Mouse (Mus musculus) liver, postnatal 0 days (tissue): ENCODE data around the gene Tnfsf13. TPM values are rescaled to one million over a fixed set of nuclear protein-coding genes. Genes with fewer than 3 reads are reported as not detected.
A peak's percentile ranks its signal among the peaks of the same experiment; 100 is the strongest.

Experiments used
- ATAC-seq: fragments of 200-750 bp; cut with Nextera tagmentation; 2 replicates; pipeline ENCODE4 v1.8.0; 2017; ENCODE audit warnings: mild to moderate bottlenecking, moderate library complexity
- DNase-seq: peaks from one replicate; pipeline ENCODE4 v3.0.0-alpha.2; 2016
- H3K27ac ChIP-seq: fragments of 300-500 bp; sonication (generic); 2 replicates; pipeline ENCODE4 v1.5.1; 2014; ENCODE audit warnings: antibody characterized with exemption, moderate library complexity, mild to moderate bottlenecking, low read depth
- H3K27me3 ChIP-seq: fragments of 300-500 bp; sonication (generic); 2 replicates; pipeline ENCODE4 v1.6.1; 2014; ENCODE audit warnings: low read length, control low read depth, mixed read lengths; ENCODE audit not compliant: insufficient read depth
- H3K36me3 ChIP-seq: fragments of 300-500 bp; sonication (generic); replicated peaks from 2 replicates; pipeline ENCODE4 v1.6.1; 2014; ENCODE audit warnings: mild to moderate bottlenecking, control low read depth, low read length, moderate library complexity, mixed read lengths; ENCODE audit not compliant: insufficient read depth
- H3K4me1 ChIP-seq: fragments of 300-500 bp; sonication (generic); 2 replicates; pipeline ENCODE4 v1.6.1; 2014; ENCODE audit warnings: antibody characterized with exemption, mild to moderate bottlenecking, control low read depth; ENCODE audit not compliant: insufficient read depth
- H3K4me2 ChIP-seq: fragments of 300-500 bp; sonication (generic); 2 replicates; pipeline ENCODE4 v1.6.1; 2014; ENCODE audit warnings: low read depth, mild to moderate bottlenecking, low read length, moderate library complexity, mixed read lengths
- H3K4me3 ChIP-seq: fragments of 300-500 bp; sonication (generic); 2 replicates; pipeline ENCODE4 v1.5.1; 2014; ENCODE audit warnings: low read depth, low read length
- H3K9ac ChIP-seq: fragments of 300-500 bp; sonication (generic); replicated peaks from 2 replicates; pipeline ENCODE4 v1.6.1; 2014; ENCODE audit warnings: mild to moderate bottlenecking, moderate library complexity
- H3K9me3 ChIP-seq: fragments of 300-500 bp; sonication (generic); 2 replicates; pipeline ENCODE4 v1.6.1; 2016; ENCODE audit warnings: mild to moderate bottlenecking, control low read depth, low read length, mixed read lengths
- CTCF ChIP-seq: sonication (generic); IDR thresholded peaks from 2 replicates; pipeline ENCODE4 v1.5.1; 2016; ENCODE audit warnings: antibody characterized with exemption, low read depth
- EP300 ChIP-seq: IDR thresholded peaks from 2 replicates; pipeline ENCODE4 v1.6.1; 2016; ENCODE audit warnings: antibody characterized with exemption, low read depth, mild to moderate bottlenecking
- WGBS: fragments of 180-500 bp; shearing (Covaris S2); extraction: QIAGEN DNeasy Blood & Tissue Kit; methylation state at CpG from one replicate; pipeline ENCODE4 v1.1.7; 2014; ENCODE audit not compliant: insufficient replicate concordance; 5-methylcytosine and 5-hydroxymethylcytosine counted together
- polyA plus RNA-seq: library from polyadenylated mRNA; unstranded; fragments of >200 nt; fragmentation: Nextera tagmentation; extraction: Ambion mirVana; gene quantifications from 2 replicates; pipeline ENCODE4 v1.2.1, GENCODE M21; 2015

Tnfsf13 gene
- polyA plus RNA-seq, 1 experiment from 2014 or later: 0.46 TPM

DNA sequence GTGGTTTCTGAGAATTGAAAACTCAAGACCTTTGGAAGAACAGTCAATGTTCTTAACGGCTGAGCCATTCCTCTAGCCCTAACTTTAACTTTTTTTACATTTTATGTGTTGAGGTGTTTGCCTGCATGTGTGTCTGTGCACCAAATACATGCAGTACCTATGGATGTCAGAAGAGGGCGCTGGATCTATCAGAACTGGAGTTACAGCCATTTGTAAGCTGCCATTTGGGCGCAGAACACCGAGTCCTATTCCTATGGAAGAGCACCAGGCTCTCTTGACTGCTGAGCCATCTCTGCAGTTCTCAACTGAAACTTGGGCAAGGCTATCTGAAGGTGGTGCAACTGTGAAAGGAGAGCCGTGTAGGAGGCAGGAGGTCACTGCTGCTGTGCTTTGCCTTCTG, 13.0 kb upstream of the Tnfsf13 start:
- DNase-seq: no peak
- Histone ChIP-seq H3K4me3 (no peak overlapping the region), H3K36me3 (no peaks in the 10 kb centered on the region), H3K4me2 (no peak overlapping the region), H3K27ac (no peak overlapping the region), H3K4me1 (peaks cover 10% of the 10 kb centered on the region), H3K27me3 (no peaks in the 10 kb centered on the region), H3K9me3 (no peaks in the 10 kb centered on the region), H3K9ac (no peak overlapping the region)
- no peak for ATAC-seq
- WGBS: 66% methylated on average over 5 of the region's 5 CpGs
- TF ChIP-seq EP300 (no peak), CTCF (peak; percentile 46)

DNA sequence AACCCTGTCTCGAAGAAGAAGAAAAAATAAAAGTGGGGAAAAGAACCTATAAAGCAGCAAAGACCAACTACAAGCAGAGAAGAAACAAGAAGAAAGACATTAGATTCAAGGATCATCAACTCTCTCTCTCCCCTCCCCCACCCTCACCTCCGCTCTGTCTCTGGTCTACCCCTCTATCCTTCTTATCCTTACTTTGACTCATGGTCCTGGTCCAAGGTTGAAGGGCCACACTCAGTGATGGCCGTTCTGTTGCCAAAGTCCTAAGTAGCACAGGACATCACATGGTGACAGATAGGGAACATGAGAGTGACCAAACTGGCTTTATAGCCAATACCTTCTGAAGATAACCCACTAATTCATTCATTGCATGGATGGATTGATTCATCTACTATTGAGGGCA, 11.8 kb upstream of the Tnfsf13 start:
- TF ChIP-seq CTCF (no peak), EP300 (no peak)
- Histone ChIP-seq H3K36me3 (no peaks in the 10 kb centered on the region), H3K4me2 (no peak overlapping the region), H3K4me1 (peaks cover 17% of the 10 kb centered on the region), H3K4me3 (no peak overlapping the region), H3K27me3 (no peaks in the 10 kb centered on the region), H3K9me3 (no peaks in the 10 kb centered on the region), H3K9ac (no peak overlapping the region), H3K27ac (no peak overlapping the region)
- WGBS: 72% methylated on average over 3 of the region's 3 CpGs
- DNase-seq (no peak), ATAC-seq (no peak)

- peak; percentile 70 for ATAC-seq
- H3K9ac ChIP-seq: peak within 1 kb of the TSS; percentile 66
- 11% methylated on average over 25 of the region's 41 CpGs for WGBS
- H3K9me3 ChIP-seq: no peaks in the 10 kb centered on the region
- H3K4me1 ChIP-seq: peaks cover 19% of the 10 kb centered on the region
- TF ChIP-seq CTCF: peak; percentile 19; the same call in 1 of the 2 replicates
- TF ChIP-seq EP300: no peak
- no peaks in the 10 kb centered on the region for H3K27me3 ChIP-seq
- peak within 1 kb of the TSS; percentile 50 for H3K4me3 ChIP-seq
- H3K27ac ChIP-seq: peak within 1 kb of the TSS; percentile 73
- H3K36me3 ChIP-seq: no peaks in the 10 kb centered on the region
- H3K4me2 ChIP-seq: peak within 1 kb of the TSS; percentile 70
- DNase-seq: peak; percentile 73
Measured at GRCm38 (mm10) chr11:69695361-69696181, 10.0 kb upstream of the Tnfsf13 start, which contains the start of the genes Tnfsf12 and Tnfsfm13. Gene Tnfsf12 (minus strand): TSS chr11:69695849. Gene Tnfsfm13 (minus strand): TSS chr11:69696098.

GRCm38 (mm10) chr11:69695046-69695360, 9.4 kb upstream of the Tnfsf13 start:
- DNase-seq: no peak
- WGBS: 42% methylated on average over 6 of the region's 6 CpGs
- Histone ChIP-seq H3K4me2 (peak overlapping the region; percentile 70), H3K27me3 (no peaks in the 10 kb centered on the region), H3K27ac (peak overlapping the region; percentile 73), H3K36me3 (no peaks in the 10 kb centered on the region), H3K4me3 (peak overlapping the region; percentile 50), H3K9me3 (no peaks in the 10 kb centered on the region), H3K4me1 (peaks cover 19% of the 10 kb centered on the region), H3K9ac (peak overlapping the region; percentile 66; the same call in 1 of the 2 replicates)
- ATAC-seq: no peak
- TF ChIP-seq CTCF (no peak), EP300 (no peak)

DNA sequence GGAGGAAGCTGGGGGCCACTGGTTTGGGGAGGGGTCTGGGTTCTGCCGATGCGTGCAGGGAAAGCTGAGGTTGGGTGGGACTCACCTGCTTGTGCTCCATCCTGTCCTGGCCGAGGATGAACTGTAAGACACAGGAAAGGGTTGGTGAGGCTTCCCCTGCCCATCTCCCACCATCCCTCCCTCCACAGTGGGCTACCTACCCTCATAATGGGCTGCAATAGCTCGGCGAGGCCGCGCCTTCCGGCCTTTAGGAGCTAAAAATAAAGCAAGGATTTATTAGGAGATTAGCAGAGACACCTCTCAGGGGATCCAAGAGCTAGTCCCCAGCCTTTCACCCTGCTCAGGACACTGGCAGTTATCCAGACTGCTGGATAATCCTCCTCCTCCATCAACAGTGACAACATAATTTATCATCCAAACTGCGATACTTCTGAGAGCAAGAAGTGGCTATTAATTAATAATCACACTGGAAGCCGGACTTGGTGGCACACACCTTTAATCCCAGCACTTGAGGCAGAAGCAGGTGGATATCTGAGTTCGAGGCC, 7.9 kb upstream of the Tnfsf13 start:
- TF ChIP-seq CTCF (no peak), EP300 (no peak)
- Histone ChIP-seq H3K36me3 (no peaks in the 10 kb centered on the region), H3K9ac (0 out of 2 replicates have a peak overlapping the region, but pooled peaks have one; percentile 7), H3K4me3 (no peak overlapping the region), H3K4me2 (no peak overlapping the region), H3K27ac (peak overlapping the region; percentile 59), H3K4me1 (peaks cover 19% of the 10 kb centered on the region), H3K27me3 (no peaks in the 10 kb centered on the region), H3K9me3 (no peaks in the 10 kb centered on the region)
- 59% methylated on average over 11 of the region's 11 CpGs for WGBS
- no peak for DNase-seq
- ATAC-seq: no peak

GRCm38 (mm10) chr11:69692863-69693262, 7.3 kb upstream of the Tnfsf13 start:
- no peak for DNase-seq
- no peak for TF ChIP-seq CTCF
- TF ChIP-seq EP300: no peak
- H3K9ac ChIP-seq: no peak overlapping the region
- H3K4me1 ChIP-seq: peaks cover 19% of the 10 kb centered on the region
- no peak overlapping the region for H3K4me2 ChIP-seq
- no peaks in the 10 kb centered on the region for H3K27me3 ChIP-seq
- WGBS: 69% methylated on average over 6 of the region's 6 CpGs
- ATAC-seq: peak; percentile 86
- H3K36me3 ChIP-seq: no peaks in the 10 kb centered on the region
- H3K27ac ChIP-seq: peak overlapping the region; percentile 59
- H3K9me3 ChIP-seq: no peaks in the 10 kb centered on the region
- H3K4me3 ChIP-seq: no peak overlapping the region
